Mouse (Mus musculus): Measurements from ENCODE around the gene Gadd45g. TPM values are rescaled to one million over a fixed set of nuclear protein-coding genes. Genes with fewer than 3 reads are reported as not detected.
A peak's percentile ranks its signal among the peaks of the same experiment; 100 is the strongest.

The Gadd45g gene
- total and polyA plus RNA-seq, 3 experiments: 2.5 to 2.9 (median 2.7) TPM

GRCm38 (mm10) chr13:51846868-51847793 lies 653 bp downstream of the Gadd45g start:
- peak; percentile 37 for DNase-seq (ENCODE audit: extremely low read depth)
- TF ChIP-seq MXI1 (IDR thresholded peaks at IDR 0.05; ENCODE audit: low read depth, low read length) (peak; percentile 38; the same call in 1 of the 2 replicates), MAX (IDR thresholded peaks at IDR 0.05; ENCODE audit: low read length) (no peak), KAT2A (IDR thresholded peaks at IDR 0.05; ENCODE audit: insufficient replicate concordance, low read length) (no peak), BHLHE40 (IDR thresholded peaks at IDR 0.05; ENCODE audit: low read depth, low read length) (peak; percentile 52; the same call in 1 of the 2 replicates), SMC3 (IDR thresholded peaks at IDR 0.05; ENCODE audit: low read depth, low read length) (no peak), PAX5 (IDR thresholded peaks at IDR 0.05; ENCODE audit: low read length) (no peak)
- peaks cover 13 to 43% of the 10 kb centered on the region in 2 experiments for H3K4me1 ChIP-seq (ENCODE audit: control insufficient read depth in 1 of 2, insufficient read depth in 2 of 2)

GRCm38 (mm10) chr13:51847979-51848480 lies 1.6 kb downstream of the Gadd45g start:
- no peak overlapping the region for H3K27ac ChIP-seq (ENCODE audit: insufficient read depth, low read depth)
- peak; percentile 66 for DNase-seq (ENCODE audit: extremely low read depth)
- peak overlapping the region; percentile 93 for H3K4me2 ChIP-seq (ENCODE audit: insufficient read depth, low read depth, poor library complexity, severe bottlenecking)
- H3K27me3 ChIP-seq (replicated peaks): peaks cover 36% of the 10 kb centered on the region
- H3K4me3 ChIP-seq (replicated peaks in 1 of 3; ENCODE audit: low read depth in 2 of 3, low read length in 2 of 3, poor library complexity in 1 of 3): peak overlapping the region; percentile 60 to 84 (median 61)
- no peaks in the 10 kb centered on the region for H3K79me2 ChIP-seq (replicated peaks; ENCODE audit: control insufficient read depth, extremely low read depth, insufficient read depth, poor library complexity, severe bottlenecking)
- peak overlapping the region; percentile 53; the same call in 1 of the 2 replicates for H3K9ac ChIP-seq (ENCODE audit: insufficient read depth, low read depth)
- H3K36me3 ChIP-seq (replicated peaks in 1 of 2; ENCODE audit: control insufficient read depth in 1 of 2, insufficient read depth in 1 of 2, low read length in 1 of 2): no peaks in the 10 kb centered on the region
- no peaks in the 10 kb centered on the region for H3K9me3 ChIP-seq (replicated peaks; ENCODE audit: low read length)
- H3K4me1 ChIP-seq (ENCODE audit: control insufficient read depth in 1 of 2, insufficient read depth in 2 of 2): peaks cover 8 to 40% of the 10 kb centered on the region in 2 experiments
- in situ Hi-C loops (cut with MboI; ENCODE audit: low pct_ligation_motif_present, low pct_unique_long_range_greater_than_20kb, low sequenced_read_pairs) (loop anchor here (5.0 to 25.0 kb wide), 6 partner anchors 117 to 1139 kb away; partner anchors contain the start of gene Nfil3), dilution Hi-C loops (cut with MboI; ENCODE audit: extremely low pct_ligation_motif_present, extremely low pct_unique_long_range_greater_than_20kb, low sequenced_read_pairs) (loop anchor here (25.0 kb wide), 1 partner anchor 339 kb away; no protein-coding TSS in a partner anchor)
- TF ChIP-seq ELF1 (IDR thresholded peaks at IDR 0.05; ENCODE audit: low read depth, low read length) (no peak), ZMIZ1 (IDR thresholded peaks at IDR 0.05; ENCODE audit: low read depth, low read length) (no peak), ZNF384 (IDR thresholded peaks at IDR 0.05; ENCODE audit: low read depth, low read length) (no peak), HCFC1 (IDR thresholded peaks at IDR 0.05; ENCODE audit: low read depth, low read length) (no peak), MAX (IDR thresholded peaks at IDR 0.05; ENCODE audit: low read length) (no peak), EP300 (IDR thresholded peaks at IDR 0.05; ENCODE audit: low read length) (no peak), MXI1 (IDR thresholded peaks at IDR 0.05; ENCODE audit: low read depth, low read length) (no peak), POLR2A (IDR thresholded peaks at IDR 0.05; ENCODE audit: low read depth, low read length) (no peak), RAD21 (IDR thresholded peaks at IDR 0.05; ENCODE audit: low read depth, low read length) (peak; percentile 41), USF1 (IDR thresholded peaks at IDR 0.05; ENCODE audit: low read depth, low read length) (no peak), BHLHE40 (IDR thresholded peaks at IDR 0.05; ENCODE audit: low read depth, low read length) (peak; percentile 29; the same call in 1 of the 2 replicates), TBP (conservative IDR thresholded peaks at IDR 0.05; ENCODE audit: low read depth, low read length) (no peak), NELFE (IDR thresholded peaks at IDR 0.05; ENCODE audit: low read depth, low read length) (no peak), SIN3A (IDR thresholded peaks at IDR 0.05; ENCODE audit: low read length) (peak; percentile 23; the same call in 1 of the 2 replicates), MYC (IDR thresholded peaks at IDR 0.05; ENCODE audit: low read depth, low read length) (no peak), CTCF (conservative IDR thresholded peaks at IDR 0.05 in 1 of 2, IDR thresholded peaks at IDR 0.05 in 1 of 2; ENCODE audit: low read depth in 2 of 2, low read length in 2 of 2) (peak in 1 of 2 experiments; percentile 59; a peak in 2 of 4 replicates), MAZ (IDR thresholded peaks at IDR 0.05; ENCODE audit: low read depth, low read length) (no peak), PAX5 (IDR thresholded peaks at IDR 0.05; ENCODE audit: low read length) (no peak), MEF2A (IDR thresholded peaks at IDR 0.05; ENCODE audit: borderline replicate concordance, low read depth, low read length) (no peak), JUN (IDR thresholded peaks at IDR 0.05; ENCODE audit: insufficient read depth, low read depth, low read length) (no peak), GABPA (IDR thresholded peaks at IDR 0.05; ENCODE audit: insufficient replicate concordance, low read depth, low read length) (no peak), UBTF (IDR thresholded peaks at IDR 0.05; ENCODE audit: low read depth, low read length) (0 out of 2 replicates have a peak, but pooled peaks have one; percentile 22), ETS1 (conservative IDR thresholded peaks at IDR 0.05; ENCODE audit: low read depth, low read length) (no peak), USF2 (conservative IDR thresholded peaks at IDR 0.05; ENCODE audit: low read depth, low read length) (no peak), CHD1 (IDR thresholded peaks at IDR 0.05; ENCODE audit: low read depth, low read length) (no peak), TCF12 (IDR thresholded peaks at IDR 0.05; ENCODE audit: low read depth, low read length) (no peak), SMC3 (IDR thresholded peaks at IDR 0.05; ENCODE audit: low read depth, low read length) (peak; percentile 30; the same call in 1 of the 2 replicates), CHD2 (IDR thresholded peaks at IDR 0.05; ENCODE audit: low read length) (no peak)

More at GRCm38 (mm10) chr13:51846868-51847793, 653 bp downstream of the Gadd45g start:
- H3K79me2 ChIP-seq (replicated peaks; ENCODE audit: control insufficient read depth, extremely low read depth, insufficient read depth, poor library complexity, severe bottlenecking): no peaks in the 10 kb centered on the region
- in situ Hi-C loops (cut with MboI; ENCODE audit: low pct_ligation_motif_present, low pct_unique_long_range_greater_than_20kb, low sequenced_read_pairs): loop anchor here (5.0 to 25.0 kb wide), 6 partner anchors 118 to 1140 kb away; partner anchors contain the start of gene Nfil3
- peak overlapping the region; percentile 60 for H3K9ac ChIP-seq (ENCODE audit: insufficient read depth, low read depth)
- no peaks in the 10 kb centered on the region for H3K36me3 ChIP-seq (replicated peaks in 1 of 2; ENCODE audit: control insufficient read depth in 1 of 2, insufficient read depth in 1 of 2, low read length in 1 of 2)
- H3K27me3 ChIP-seq (replicated peaks): peaks cover 41% of the 10 kb centered on the region
- H3K9me3 ChIP-seq (replicated peaks; ENCODE audit: low read length): no peaks in the 10 kb centered on the region
- dilution Hi-C loops (cut with MboI; ENCODE audit: extremely low pct_ligation_motif_present, extremely low pct_unique_long_range_greater_than_20kb, low sequenced_read_pairs): loop anchor here (25.0 kb wide), 1 partner anchor 340 kb away; no protein-coding TSS in a partner anchor
- peak overlapping the region; percentile 93 for H3K4me2 ChIP-seq (ENCODE audit: insufficient read depth, low read depth, poor library complexity, severe bottlenecking)
- H3K4me3 ChIP-seq (replicated peaks in 1 of 3; ENCODE audit: low read depth in 2 of 3, low read length in 2 of 3, poor library complexity in 1 of 3): peak overlapping the region; percentile 60 to 84 (median 61)
- H3K27ac ChIP-seq (ENCODE audit: insufficient read depth, low read depth): no peak overlapping the region
